Mouse (Mus musculus): ENCODE measurements around the gene Gjc2. TPM values are rescaled to one million over a fixed set of nuclear protein-coding genes. Genes with fewer than 3 reads are reported as not detected.
"Not testable (repeated sequence)": the region's sequence is repeated elsewhere in the genome, so short reads cannot be mapped to it uniquely, and the experiment has no call there.

Gjc2 gene
- polyA plus RNA-seq, 1 experiment from 2014 or later = not detected

DNA sequence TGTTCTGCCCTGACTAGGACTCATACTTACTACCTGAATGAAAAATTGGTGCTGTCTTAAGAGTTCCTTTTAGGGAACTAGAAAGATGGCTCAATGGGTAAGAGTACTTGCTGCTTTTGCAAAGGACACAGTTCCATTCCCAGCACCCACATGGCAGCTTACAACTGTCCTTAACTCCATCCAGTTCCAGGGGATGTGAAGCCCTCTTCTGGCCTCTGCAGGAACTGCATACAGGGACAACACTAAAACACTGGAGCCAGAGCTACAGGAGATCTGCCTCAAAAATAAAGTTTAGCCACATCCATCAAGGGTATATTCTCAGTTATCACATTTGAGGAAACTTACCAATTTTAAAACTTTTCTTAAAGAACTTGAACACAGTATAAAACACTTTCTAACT, 36.1 kb upstream of the Gjc2 start:
- Histone ChIP-seq H3K4me1 (peaks cover 42% of the 10 kb centered on the region), H3K27ac (no peak overlapping the region), H3K9me3 (no peaks in the 10 kb centered on the region), H3K36me3 (peaks cover 49% of the 10 kb centered on the region), H3K27me3 (ENCODE audit: insufficient read depth, poor library complexity, severe bottlenecking) (no peaks in the 10 kb centered on the region), H3K4me3 (no peak overlapping the region)
- no peak for DNase-seq (ENCODE audit: low spot score)

DNA sequence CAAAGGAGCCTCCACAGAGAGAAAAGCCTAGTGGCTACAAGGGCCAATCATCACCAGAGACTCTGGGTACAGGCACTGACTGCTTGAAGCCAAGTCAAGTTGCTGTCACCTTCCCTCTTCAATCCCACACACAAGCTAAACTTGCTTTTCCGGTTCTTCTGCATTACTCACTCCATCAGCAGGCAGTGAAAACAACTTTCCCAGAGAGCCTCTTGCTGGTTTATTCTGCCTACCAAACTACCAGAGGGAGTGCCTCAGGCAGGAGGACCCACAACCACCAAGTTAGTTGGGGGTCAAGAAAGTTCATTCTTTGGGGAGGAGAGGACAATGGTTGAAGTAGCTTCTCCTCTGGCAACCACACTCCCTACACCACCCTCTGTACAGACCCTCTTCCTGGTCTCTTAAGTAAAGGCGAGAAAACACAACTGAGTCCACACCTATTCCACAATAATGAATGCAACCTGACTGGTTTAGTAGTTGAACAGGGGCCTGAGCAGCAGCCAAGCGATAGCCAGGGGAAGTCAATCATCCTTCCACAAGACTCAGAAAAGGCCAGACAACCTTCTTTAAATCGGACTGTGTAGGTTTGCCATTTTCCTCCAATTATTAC, 35.5 kb upstream of the Gjc2 start:
- 84% methylated on average over 4 of the region's 4 CpGs for WGBS
- no peak overlapping the region for H3K27ac ChIP-seq
- DNase-seq (ENCODE audit: low spot score) = no peak
- H3K4me1 ChIP-seq = peaks cover 37% of the 10 kb centered on the region
- H3K27me3 ChIP-seq (ENCODE audit: insufficient read depth, poor library complexity, severe bottlenecking) = no peaks in the 10 kb centered on the region
- H3K36me3 ChIP-seq = peaks cover 49% of the 10 kb centered on the region
- no peak overlapping the region for H3K4me3 ChIP-seq
- no peaks in the 10 kb centered on the region for H3K9me3 ChIP-seq

- Histone ChIP-seq H3K9me3 (no peaks in the 10 kb centered on the region), H3K4me1 (peaks cover 24% of the 10 kb centered on the region), H3K4me3 (no peak overlapping the region), H3K27ac (no peak overlapping the region), H3K36me3 (peaks cover 59% of the 10 kb centered on the region), H3K27me3 (ENCODE audit: insufficient read depth, poor library complexity, severe bottlenecking) (no peaks in the 10 kb centered on the region)
- WGBS = 73% methylated on average over 3 of the region's 3 CpGs
- no peak for DNase-seq (ENCODE audit: low spot score)
These were observed 33.9 kb upstream of the Gjc2 start for GRCm38 (mm10) chr11:59216955-59217354.

- DNase-seq (ENCODE audit: low spot score) = no peak
- H3K27ac ChIP-seq = no peak overlapping the region
- H3K4me3 ChIP-seq = no peak overlapping the region
- peaks cover 62% of the 10 kb centered on the region for H3K36me3 ChIP-seq
- peaks cover 29% of the 10 kb centered on the region for H3K4me1 ChIP-seq
- no peaks in the 10 kb centered on the region for H3K9me3 ChIP-seq
- H3K27me3 ChIP-seq (ENCODE audit: insufficient read depth, poor library complexity, severe bottlenecking) = no peaks in the 10 kb centered on the region
- 93% methylated on average over 12 of the region's 12 CpGs for WGBS
These were observed 30.0 kb upstream of the Gjc2 start for GRCm38 (mm10) chr11:59212892-59213494.

DNA sequence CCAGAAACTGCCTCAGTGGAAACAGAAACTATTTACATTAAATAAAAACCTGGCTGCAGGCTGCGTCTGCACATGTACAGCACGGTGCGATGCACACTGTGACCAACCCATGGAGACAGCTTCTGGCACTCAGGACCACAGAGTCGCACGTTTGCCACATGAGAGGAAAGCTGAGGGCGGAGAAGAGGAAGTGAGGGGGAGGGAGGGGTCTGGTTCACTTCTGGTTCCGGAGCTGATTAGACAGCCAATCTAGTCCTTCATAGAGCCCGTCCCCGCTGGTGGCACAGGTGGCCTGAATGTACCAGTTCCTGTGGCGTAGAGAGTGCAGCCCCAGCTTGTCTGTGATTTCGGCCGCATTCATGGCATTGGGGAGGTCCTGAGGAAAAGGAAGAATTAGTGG, 29.3 kb upstream of the Gjc2 start:
- not testable (repeated sequence) for H3K9me3 ChIP-seq; DNase-seq (ENCODE audit: low spot score); H3K4me3 ChIP-seq; H3K27me3 ChIP-seq (ENCODE audit: insufficient read depth, poor library complexity, severe bottlenecking); H3K27ac ChIP-seq
- Histone ChIP-seq H3K4me1 (peaks cover 24% of the 10 kb centered on the region), H3K36me3 (peaks cover 59% of the 10 kb centered on the region)
- 80% methylated on average over 12 of the region's 12 CpGs for WGBS

DNA sequence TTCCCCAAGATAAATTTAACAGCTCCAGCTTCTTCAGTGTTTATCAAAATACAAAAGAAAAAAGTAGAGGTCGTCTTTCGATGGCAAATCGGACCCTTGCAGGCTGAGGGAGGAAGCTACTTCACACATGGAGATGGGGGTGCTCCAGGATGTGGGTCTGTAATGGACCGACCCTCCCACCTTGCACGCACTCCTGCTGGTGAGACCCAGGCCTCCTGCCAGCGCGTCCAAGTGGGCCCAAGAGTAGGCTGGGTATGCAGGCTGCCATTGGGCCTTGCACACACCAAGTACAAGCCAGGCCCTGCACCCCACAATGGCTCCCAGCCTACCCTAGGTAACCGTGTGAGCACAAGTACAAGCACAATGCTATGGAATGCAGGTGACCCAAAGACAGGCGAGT, 28.5 kb upstream of the Gjc2 start:
- not testable (repeated sequence) for H3K27ac ChIP-seq; H3K9me3 ChIP-seq; DNase-seq (ENCODE audit: low spot score); H3K27me3 ChIP-seq (ENCODE audit: insufficient read depth, poor library complexity, severe bottlenecking); H3K4me3 ChIP-seq
- WGBS = 88% methylated on average over 9 of the region's 9 CpGs
- Histone ChIP-seq H3K36me3 (peaks cover 66% of the 10 kb centered on the region), H3K4me1 (peaks cover 19% of the 10 kb centered on the region)

DNA sequence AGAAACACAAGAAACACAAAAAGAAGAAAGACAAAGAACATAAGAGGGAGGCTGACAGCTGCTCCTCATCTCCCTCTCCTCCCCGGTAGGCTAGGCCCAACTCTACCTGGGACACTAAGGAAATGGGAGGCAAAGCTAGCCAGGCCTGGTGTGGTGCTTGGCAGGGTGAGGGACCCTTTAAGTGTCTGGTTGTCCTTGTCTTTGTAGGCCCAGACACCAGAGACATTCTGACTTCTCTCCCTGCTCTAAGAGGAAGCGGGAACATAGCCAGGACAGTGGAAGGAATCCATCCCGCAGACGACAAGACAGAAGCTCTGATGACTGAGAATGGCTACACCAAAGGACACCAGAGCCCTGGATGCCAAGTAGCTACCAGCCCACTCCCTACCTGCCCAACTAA, 27.0 kb upstream of the Gjc2 start:
- Histone ChIP-seq H3K4me1 (peaks cover 19% of the 10 kb centered on the region), H3K27me3 (ENCODE audit: insufficient read depth, poor library complexity, severe bottlenecking) (no peaks in the 10 kb centered on the region), H3K4me3 (no peak overlapping the region), H3K27ac (no peak overlapping the region), H3K36me3 (peaks cover 74% of the 10 kb centered on the region), H3K9me3 (no peaks in the 10 kb centered on the region)
- WGBS = 87% methylated on average over 4 of the region's 4 CpGs
- DNase-seq (ENCODE audit: low spot score) = no peak

GRCm38 (mm10) chr11:59209580-59209979, 26.6 kb upstream of the Gjc2 start:
- Histone ChIP-seq H3K4me3 (peak overlapping the region; percentile 90), H3K36me3 (peaks cover 78% of the 10 kb centered on the region), H3K9me3 (no peaks in the 10 kb centered on the region), H3K27me3 (ENCODE audit: insufficient read depth, poor library complexity, severe bottlenecking) (no peaks in the 10 kb centered on the region), H3K4me1 (peaks cover 19% of the 10 kb centered on the region), H3K27ac (no peak overlapping the region)
- DNase-seq (ENCODE audit: low spot score) = no peak
- WGBS = 77% methylated on average over 5 of the region's 5 CpGs

DNA sequence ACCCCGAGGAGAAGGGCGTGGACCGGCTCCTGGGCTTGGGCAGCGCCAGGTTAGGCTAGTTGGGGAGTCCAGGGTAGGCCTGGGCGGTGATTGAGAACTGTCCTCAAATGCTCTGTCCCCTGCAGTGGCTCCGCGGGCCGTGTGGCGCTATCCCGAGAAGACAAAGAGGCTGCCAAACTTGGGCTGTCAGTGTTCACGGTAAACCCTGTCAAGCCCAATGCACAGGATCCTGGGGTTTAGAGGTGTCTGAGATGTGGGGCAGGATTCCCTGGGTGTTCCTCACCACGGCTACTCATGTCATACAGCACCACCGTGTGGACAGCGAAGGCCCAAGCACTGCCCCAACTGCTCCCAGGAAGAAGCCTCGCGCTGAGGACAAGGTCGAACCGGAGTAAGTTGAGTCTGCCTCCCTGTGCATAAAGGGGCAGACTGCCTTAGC, 26.0 kb upstream of the Gjc2 start:
- Histone ChIP-seq H3K36me3 (peaks cover 78% of the 10 kb centered on the region), H3K9me3 (no peaks in the 10 kb centered on the region), H3K4me3 (peak overlapping the region; percentile 90), H3K27me3 (ENCODE audit: insufficient read depth, poor library complexity, severe bottlenecking) (no peaks in the 10 kb centered on the region), H3K27ac (peak overlapping the region; percentile 95), H3K4me1 (peaks cover 19% of the 10 kb centered on the region)
- WGBS = 7% methylated on average over 18 of the region's 18 CpGs
- peak; percentile 92 for DNase-seq (ENCODE audit: low spot score)

DNA sequence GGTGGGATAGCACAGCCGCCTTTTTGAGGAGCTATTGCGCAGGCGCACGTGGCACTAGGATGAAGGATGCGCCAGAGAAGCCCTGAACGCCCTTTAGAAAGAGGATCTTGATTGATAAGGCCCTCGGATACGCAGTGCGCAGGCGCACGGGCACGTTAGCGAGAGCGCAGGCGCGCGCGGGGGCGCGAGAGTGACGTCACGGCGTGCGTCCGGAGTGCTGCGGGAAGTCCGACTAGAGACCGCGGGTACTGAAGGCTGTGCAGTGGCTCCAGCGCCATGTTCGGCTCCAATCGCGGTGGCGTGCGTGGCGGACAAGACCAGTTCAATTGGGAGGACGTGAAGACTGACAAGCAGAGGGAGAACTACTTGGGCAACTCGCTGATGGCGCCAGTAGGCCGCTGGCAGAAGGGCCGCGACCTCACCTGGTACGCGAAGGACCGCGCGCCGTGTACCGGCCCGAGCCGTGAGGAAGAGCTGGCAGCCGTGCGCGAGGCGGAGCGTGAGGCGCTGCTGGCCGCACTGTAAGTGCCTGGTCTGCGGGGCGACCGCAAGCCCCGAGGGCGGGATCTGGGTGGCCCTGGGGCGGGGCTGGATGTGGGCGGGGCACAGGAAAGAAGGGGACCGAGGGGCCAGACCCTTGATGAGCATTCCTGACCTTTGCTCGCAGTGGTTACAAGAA, 25.3 kb upstream of the Gjc2 start, which contains the start of gene 2310033P09Rik:
TSS of gene 2310033P09Rik (plus strand) at position 169 of the 679 bp plus-strand sequence.
- Histone ChIP-seq H3K9me3 (no peaks in the 10 kb centered on the region), H3K4me3 (peak within 1 kb of the TSS; percentile 90), H3K27me3 (ENCODE audit: insufficient read depth, poor library complexity, severe bottlenecking) (no peaks in the 10 kb centered on the region), H3K36me3 (peaks cover 76% of the 10 kb centered on the region), H3K4me1 (peaks cover 19% of the 10 kb centered on the region), H3K27ac (peak within 1 kb of the TSS; percentile 95)
- DNase-seq (ENCODE audit: low spot score) = peak; percentile 97
- under 1% methylated on average over 66 of the region's 67 CpGs for WGBS

- peak; percentile 97 for DNase-seq (ENCODE audit: low spot score)
- H3K36me3 ChIP-seq = peaks cover 51% of the 10 kb centered on the region
- no peaks in the 10 kb centered on the region for H3K9me3 ChIP-seq
- peak within 1 kb of the TSS; percentile 90 for H3K27ac ChIP-seq
- WGBS = under 1% methylated on average over 63 of the region's 63 CpGs
- peak within 1 kb of the TSS; percentile 93 for H3K4me3 ChIP-seq
- H3K4me1 ChIP-seq = peaks cover 12% of the 10 kb centered on the region
- H3K27me3 ChIP-seq (ENCODE audit: insufficient read depth, poor library complexity, severe bottlenecking) = no peaks in the 10 kb centered on the region
These were observed 19.3 kb upstream of the Gjc2 start, which contains the start of gene Mrpl55 for GRCm38 (mm10) chr11:59202081-59202995. Gene Mrpl55 (plus strand): TSS chr11:59202486.

DNA sequence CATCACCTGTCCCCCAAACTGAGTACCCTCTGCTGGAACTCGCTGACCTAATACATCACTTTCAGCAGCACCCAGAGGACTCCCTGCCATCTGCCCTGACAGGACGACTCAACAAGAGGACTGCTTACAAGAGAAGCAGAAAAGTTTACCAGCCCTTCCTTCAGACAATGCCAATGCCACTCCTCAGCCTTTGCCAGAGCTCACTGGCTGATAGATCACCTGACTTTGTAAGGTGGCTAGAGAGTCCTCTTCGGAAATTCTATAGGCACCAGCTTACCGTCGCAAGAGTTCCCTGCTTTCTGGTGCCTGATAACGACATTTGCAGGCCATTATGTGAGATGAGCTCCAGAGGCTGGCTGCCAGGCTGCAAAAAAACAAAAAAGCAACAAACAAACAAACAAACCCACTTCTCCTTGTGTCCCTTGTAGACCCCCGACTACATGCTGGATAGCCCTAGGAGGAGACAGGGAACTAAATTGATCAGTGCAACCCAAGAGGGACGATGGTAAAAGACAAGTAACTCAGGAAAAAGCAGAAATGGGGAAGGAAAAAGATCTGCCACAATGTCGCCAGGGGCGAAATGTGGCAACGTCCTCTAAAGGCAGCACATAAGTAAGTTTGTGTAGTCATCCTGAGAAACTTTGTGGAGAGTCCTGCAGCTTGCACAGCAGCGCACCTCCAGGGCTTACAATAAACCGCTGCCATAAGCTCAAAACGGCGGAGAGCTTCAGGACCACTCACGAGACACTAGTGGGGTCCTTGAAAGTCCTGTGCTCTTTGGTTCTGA, 18.4 kb upstream of the Gjc2 start:
- Histone ChIP-seq H3K4me3 (peak overlapping the region; percentile 93), H3K36me3 (peaks cover 42% of the 10 kb centered on the region), H3K27ac (peak overlapping the region; percentile 90), H3K4me1 (peaks cover 12% of the 10 kb centered on the region), H3K27me3 (ENCODE audit: insufficient read depth, poor library complexity, severe bottlenecking) (no peaks in the 10 kb centered on the region), H3K9me3 (no peaks in the 10 kb centered on the region)
- DNase-seq (ENCODE audit: low spot score) = no peak
- WGBS = 28% methylated on average over 16 of the region's 16 CpGs

Data from heart, embryonic 10.5 days (tissue).